Mouse (Mus musculus) forebrain, embryonic 16.5 days (tissue): ENCODE results near the gene Cblb. TPM values are rescaled to one million over a fixed set of nuclear protein-coding genes. Genes with fewer than 3 reads are reported as not detected.

Experiments
- ATAC-seq: fragments of 200-750 bp; cut with Nextera tagmentation; 2 replicates; pipeline ENCODE4 v1.8.0; 2017; ENCODE audit warnings: mild to moderate bottlenecking, moderate library complexity
- H3K27ac ChIP-seq: fragments of 300-500 bp; sonication (generic); 2 replicates; pipeline ENCODE4 v1.5.1; 2014; ENCODE audit warnings: low read length, control low read depth
- H3K27me3 ChIP-seq: fragments of 300-500 bp; sonication (generic); replicated peaks from 2 replicates; pipeline ENCODE4 v1.6.1; 2014; ENCODE audit warnings: low read length; ENCODE audit not compliant: control insufficient read depth, insufficient read depth
- H3K36me3 ChIP-seq: fragments of 300-500 bp; sonication (generic); 2 replicates; pipeline ENCODE4 v1.6.1; 2014; ENCODE audit not compliant: control insufficient read depth, insufficient read depth
- H3K4me1 ChIP-seq: fragments of 300-500 bp; sonication (generic); replicated peaks from 2 replicates; pipeline ENCODE4 v1.6.1; 2014; ENCODE audit warnings: low read length; ENCODE audit not compliant: control insufficient read depth, insufficient read depth
- H3K4me2 ChIP-seq: fragments of 300-500 bp; sonication (generic); 2 replicates; pipeline ENCODE4 v1.6.1; 2014; ENCODE audit warnings: mild to moderate bottlenecking, low read length, control low read depth
- H3K4me3 ChIP-seq: fragments of 300-500 bp; sonication (generic); replicated peaks from 2 replicates; pipeline ENCODE4 v1.5.1; 2014; ENCODE audit warnings: mild to moderate bottlenecking, low read length, control low read depth
- H3K9ac ChIP-seq: fragments of 300-500 bp; sonication (generic); replicated peaks from 2 replicates; pipeline ENCODE4 v1.6.1; 2014; ENCODE audit warnings: low read depth, low read length, control low read depth
- H3K9me3 ChIP-seq: fragments of 300-500 bp; sonication (generic); 2 replicates; pipeline ENCODE4 v1.6.1; 2016; ENCODE audit warnings: low read length; ENCODE audit not compliant: control insufficient read depth
- WGBS: fragments of 180-500 bp; shearing (Covaris S2); extraction: QIAGEN DNeasy Blood & Tissue Kit; methylation state at CpG from one replicate; pipeline ENCODE4 v1.1.7; 2014; 5-methylcytosine and 5-hydroxymethylcytosine counted together
- polyA plus RNA-seq: library from polyadenylated mRNA; unstranded; fragments of >200 nt; fragmentation: Nextera tagmentation; extraction: Ambion mirVana; gene quantifications from 2 replicates; pipeline ENCODE4 v1.2.1, GENCODE M21; 2015

Cblb gene
- polyA plus RNA-seq = 20.8 and 21.3 TPM in 2 replicates

DNA sequence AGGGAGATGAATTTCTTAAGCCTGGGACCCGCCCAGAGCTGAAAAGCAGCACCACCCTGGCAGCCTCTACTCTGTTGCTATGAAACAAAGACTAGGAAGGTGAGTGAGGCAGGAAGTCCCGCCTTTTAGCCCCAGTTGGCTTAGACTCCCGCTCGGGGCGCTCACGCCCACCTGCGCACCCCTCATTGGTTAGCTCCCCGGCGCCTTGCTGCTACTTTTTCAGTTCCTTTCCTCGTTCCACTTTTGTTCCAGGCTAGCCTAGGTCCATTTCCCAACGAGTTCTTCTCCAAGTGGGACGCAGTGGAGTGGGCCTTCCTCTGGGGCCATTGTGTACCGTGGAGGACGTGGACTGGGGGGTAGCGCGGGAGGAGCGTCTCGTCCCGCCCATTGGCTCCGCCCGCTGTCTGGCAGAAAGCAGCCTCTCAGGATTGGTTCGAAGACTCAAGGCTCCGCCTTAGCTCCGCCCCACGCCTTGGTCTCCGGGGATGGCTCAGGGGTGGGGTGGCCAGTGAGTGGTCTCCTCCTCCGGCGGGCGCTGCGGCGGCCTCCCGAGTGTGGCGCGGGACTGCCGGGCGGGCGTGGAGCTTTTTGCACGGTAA, at the start of gene Cblb:
Gene Cblb (plus strand): TSS at position 135 of the 599 bp plus-strand sequence.
- peak within 1 kb of the TSS; percentile 72 for H3K4me2 ChIP-seq
- no peaks in the 10 kb centered on the region for H3K27me3 ChIP-seq
- peaks cover 3% of the 10 kb centered on the region; the same call in 1 of the 2 replicates for H3K36me3 ChIP-seq
- H3K4me3 ChIP-seq = peak within 1 kb of the TSS; percentile 99
- peaks cover 40% of the 10 kb centered on the region for H3K4me1 ChIP-seq
- no peaks in the 10 kb centered on the region for H3K9me3 ChIP-seq
- peak; percentile 99 for ATAC-seq
- H3K9ac ChIP-seq = peak within 1 kb of the TSS; percentile 98
- peak within 1 kb of the TSS; percentile 98 for H3K27ac ChIP-seq
- under 1% methylated on average over 38 of the region's 38 CpGs for WGBS

DNA sequence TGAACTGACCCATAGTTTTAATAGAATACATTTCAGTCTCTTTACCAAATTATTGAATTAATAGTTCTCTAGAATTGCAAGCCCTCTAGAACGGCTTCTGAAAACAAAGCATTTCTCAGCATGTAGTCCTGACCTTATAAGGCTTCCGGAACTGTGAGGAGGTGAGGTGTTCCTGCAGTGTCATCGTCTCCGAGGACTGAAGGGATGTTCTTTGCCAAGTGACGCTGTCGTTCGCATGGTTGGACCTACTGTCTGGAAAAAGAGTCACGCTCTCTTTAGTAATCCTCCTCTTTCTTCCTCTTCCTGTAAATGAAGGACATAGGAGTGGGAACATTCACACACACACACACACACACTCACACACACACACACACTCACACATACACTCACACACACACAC, 45.6 kb upstream of the Cblb start:
- H3K27me3 ChIP-seq = no peaks in the 10 kb centered on the region
- H3K4me3 ChIP-seq = no peak overlapping the region
- H3K4me2 ChIP-seq = no peak overlapping the region
- no peak overlapping the region for H3K9ac ChIP-seq
- no peaks in the 10 kb centered on the region for H3K4me1 ChIP-seq
- no peaks in the 10 kb centered on the region for H3K36me3 ChIP-seq
- no peak overlapping the region for H3K27ac ChIP-seq
- WGBS = 55% methylated on average over 8 of the region's 8 CpGs
- no peak for ATAC-seq
- H3K9me3 ChIP-seq = no peaks in the 10 kb centered on the region

DNA sequence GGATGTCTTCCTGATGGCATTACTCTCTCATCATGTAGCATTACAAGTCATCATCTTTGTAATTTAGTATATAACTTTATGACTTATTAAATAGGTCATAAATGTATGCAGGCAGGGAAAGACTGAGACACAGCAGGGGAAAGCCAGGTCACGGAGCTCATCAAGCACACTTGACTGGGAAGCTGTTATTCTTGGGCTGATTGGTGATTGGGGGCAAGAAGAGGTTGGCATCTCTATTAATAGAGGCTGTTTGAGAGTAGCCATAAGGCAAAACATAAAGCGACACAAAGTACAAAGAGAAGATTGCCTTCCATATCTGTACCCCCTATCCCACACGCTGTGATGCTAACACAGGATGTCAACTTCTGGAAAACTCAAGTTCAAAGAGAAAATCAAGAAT, 44.8 kb upstream of the Cblb start:
- H3K4me3 ChIP-seq = no peak overlapping the region
- no peaks in the 10 kb centered on the region for H3K9me3 ChIP-seq
- no peaks in the 10 kb centered on the region for H3K27me3 ChIP-seq
- H3K27ac ChIP-seq = no peak overlapping the region
- H3K4me2 ChIP-seq = no peak overlapping the region
- no peak for ATAC-seq
- H3K36me3 ChIP-seq = no peaks in the 10 kb centered on the region
- 80% methylated on average over 3 of the region's 3 CpGs for WGBS
- no peaks in the 10 kb centered on the region for H3K4me1 ChIP-seq
- no peak overlapping the region for H3K9ac ChIP-seq

DNA sequence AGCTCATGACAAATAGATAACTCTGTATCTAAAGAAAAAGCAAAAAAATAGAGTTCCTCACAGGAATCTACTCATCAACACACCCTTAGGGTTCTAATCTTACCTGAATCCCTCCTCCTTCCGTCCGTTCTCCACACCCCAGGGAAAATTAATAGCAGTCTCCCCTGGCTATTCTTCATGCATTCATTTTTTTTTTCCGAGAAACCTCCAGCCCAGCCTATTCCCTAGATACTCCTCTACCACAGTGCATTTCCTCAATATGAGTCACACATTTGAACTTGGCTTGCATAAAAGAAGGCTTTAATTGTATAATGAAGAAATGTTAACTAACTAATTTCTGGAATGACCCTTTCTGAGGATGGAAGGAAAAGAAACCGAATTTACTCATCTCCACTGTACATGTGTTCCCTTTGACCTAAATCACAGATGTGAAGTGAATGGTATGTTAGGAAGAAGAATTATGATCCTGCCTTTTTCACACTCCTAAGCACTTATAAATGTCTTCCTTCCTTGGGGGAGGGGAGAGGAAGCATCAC, 43.9 kb upstream of the Cblb start:
- no peaks in the 10 kb centered on the region for H3K4me1 ChIP-seq
- no peak overlapping the region for H3K9ac ChIP-seq
- H3K4me2 ChIP-seq = no peak overlapping the region
- no peaks in the 10 kb centered on the region for H3K27me3 ChIP-seq
- H3K27ac ChIP-seq = no peak overlapping the region
- H3K4me3 ChIP-seq = no peak overlapping the region
- WGBS = 86% methylated on average over 4 of the region's 4 CpGs
- no peaks in the 10 kb centered on the region for H3K36me3 ChIP-seq
- no peaks in the 10 kb centered on the region for H3K9me3 ChIP-seq
- ATAC-seq = no peak

DNA sequence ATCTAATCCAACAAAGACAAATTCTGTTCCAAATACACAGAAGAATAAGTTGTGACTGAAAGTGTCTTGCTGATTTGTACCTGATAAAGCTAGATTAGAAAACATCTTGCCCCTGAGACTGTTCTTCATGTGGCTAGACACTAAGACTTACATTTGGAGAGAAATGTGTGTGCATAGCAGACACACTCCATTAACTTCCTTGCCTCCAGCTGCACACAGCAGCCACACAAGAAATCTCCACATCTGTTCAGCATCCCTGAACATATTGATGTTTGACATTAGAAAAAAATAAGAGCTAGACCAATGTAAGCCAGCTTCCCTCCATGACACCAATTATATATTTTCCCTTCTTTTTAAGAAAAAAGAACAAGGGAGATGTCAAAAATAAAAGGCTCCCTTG, 43.0 kb upstream of the Cblb start:
- Histone ChIP-seq H3K36me3 (no peaks in the 10 kb centered on the region), H3K27ac (no peak overlapping the region), H3K4me2 (no peak overlapping the region), H3K27me3 (no peaks in the 10 kb centered on the region), H3K9ac (no peak overlapping the region), H3K9me3 (no peaks in the 10 kb centered on the region), H3K4me3 (no peak overlapping the region), H3K4me1 (no peaks in the 10 kb centered on the region)
- no peak for ATAC-seq

DNA sequence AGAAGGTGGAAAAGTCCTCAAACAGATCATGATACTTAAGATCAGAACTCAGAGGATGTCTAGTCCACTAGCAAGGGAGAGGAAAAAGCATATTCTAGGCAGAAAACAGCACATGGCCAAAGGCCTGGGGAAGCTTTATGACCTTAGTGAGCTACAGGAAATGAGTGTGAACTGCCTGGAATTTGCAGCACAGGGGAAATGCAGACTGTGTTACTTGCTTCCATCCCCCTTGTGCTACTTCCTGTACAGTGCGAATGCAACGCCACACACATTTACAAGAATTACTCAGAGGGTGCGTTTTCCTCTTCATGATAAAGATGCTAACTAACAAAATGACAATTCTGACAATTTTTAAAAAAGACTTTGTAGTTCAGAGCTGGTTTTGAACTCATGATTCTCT, 41.8 kb upstream of the Cblb start:
- Histone ChIP-seq H3K4me2 (no peak overlapping the region), H3K9ac (no peak overlapping the region), H3K4me3 (no peak overlapping the region), H3K9me3 (no peaks in the 10 kb centered on the region), H3K4me1 (no peaks in the 10 kb centered on the region), H3K27me3 (no peaks in the 10 kb centered on the region), H3K36me3 (no peaks in the 10 kb centered on the region), H3K27ac (no peak overlapping the region)
- WGBS = 81% methylated on average over 3 of the region's 3 CpGs
- no peak for ATAC-seq

DNA sequence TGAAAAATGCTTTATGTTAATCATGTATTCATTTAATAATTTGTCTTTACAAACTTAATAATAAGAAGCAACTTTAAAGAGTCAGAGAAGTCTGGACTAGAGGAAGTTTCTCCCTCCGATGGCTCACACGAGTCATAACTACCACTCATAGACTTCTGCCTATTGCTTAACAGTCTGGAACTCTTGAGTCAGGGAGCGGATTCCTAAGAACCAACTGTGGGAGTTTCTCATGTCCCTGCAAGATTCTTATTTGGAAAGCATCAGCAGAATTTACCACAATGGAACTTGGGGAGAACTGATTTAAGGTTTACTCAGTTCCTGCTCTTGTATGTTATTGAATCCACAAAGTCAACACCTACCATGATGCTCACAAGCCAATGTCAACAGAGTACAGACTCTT, 31.0 kb upstream of the Cblb start:
- H3K27ac ChIP-seq = no peak overlapping the region

DNA sequence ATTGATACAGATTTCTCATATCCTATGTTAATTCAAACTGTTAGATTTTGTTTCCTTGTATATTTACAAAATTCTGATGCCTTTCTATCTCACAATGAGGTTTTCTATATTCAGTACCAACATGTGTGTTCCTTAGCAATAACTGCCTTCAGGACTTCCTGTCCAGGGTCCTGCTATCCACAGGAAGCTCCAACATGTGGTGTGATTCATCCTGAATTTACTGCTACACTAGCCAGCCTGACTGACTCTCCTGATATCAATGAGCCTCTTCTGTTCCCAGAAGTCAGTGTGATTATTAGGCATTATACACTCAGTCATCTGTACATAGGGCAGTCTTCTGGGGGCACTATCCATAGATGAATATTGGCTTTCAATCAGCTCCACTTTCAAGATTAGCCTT, 30.2 kb upstream of the Cblb start:
- Histone ChIP-seq H3K4me1 (no peaks in the 10 kb centered on the region), H3K27ac (no peak overlapping the region), H3K4me3 (no peak overlapping the region), H3K36me3 (no peaks in the 10 kb centered on the region), H3K27me3 (no peaks in the 10 kb centered on the region), H3K4me2 (no peak overlapping the region), H3K9ac (no peak overlapping the region), H3K9me3 (no peaks in the 10 kb centered on the region)
- no peak for ATAC-seq

More for the DNA sequence above, 31.0 kb upstream of the Cblb start:
- H3K27me3 ChIP-seq = no peaks in the 10 kb centered on the region
- H3K4me2 ChIP-seq = no peak overlapping the region
- H3K36me3 ChIP-seq = no peaks in the 10 kb centered on the region
- 92% methylated on average over 3 of the region's 3 CpGs for WGBS
- H3K4me3 ChIP-seq = no peak overlapping the region
- ATAC-seq = no peak
- no peaks in the 10 kb centered on the region for H3K9me3 ChIP-seq
- no peak overlapping the region for H3K9ac ChIP-seq
- no peaks in the 10 kb centered on the region for H3K4me1 ChIP-seq

DNA sequence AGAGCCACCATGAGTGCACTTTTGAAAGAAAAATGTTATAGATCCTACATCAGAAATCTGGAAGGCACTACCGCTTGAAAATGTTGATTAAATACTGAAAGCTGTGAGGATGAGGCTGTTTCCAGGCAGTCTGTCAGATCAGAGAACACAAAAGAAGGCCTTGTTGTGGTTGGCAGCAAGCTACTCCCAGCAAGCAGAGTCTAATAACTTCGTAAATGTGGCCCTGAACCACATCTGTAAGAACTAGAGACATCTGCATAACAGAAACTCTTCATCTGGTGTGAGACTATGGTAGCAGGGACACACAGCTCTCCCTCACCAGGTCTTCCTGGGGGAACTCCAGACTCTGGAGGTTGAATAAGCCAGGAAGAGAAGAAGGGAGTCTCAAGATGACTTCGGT, 24.0 kb upstream of the Cblb start:
- Histone ChIP-seq H3K4me3 (no peak overlapping the region), H3K9me3 (no peaks in the 10 kb centered on the region), H3K4me2 (no peak overlapping the region), H3K36me3 (no peaks in the 10 kb centered on the region), H3K27me3 (no peaks in the 10 kb centered on the region), H3K27ac (no peak overlapping the region), H3K9ac (no peak overlapping the region), H3K4me1 (no peaks in the 10 kb centered on the region)
- WGBS = 81% methylated on average over 3 of the region's 3 CpGs
- ATAC-seq = no peak

DNA sequence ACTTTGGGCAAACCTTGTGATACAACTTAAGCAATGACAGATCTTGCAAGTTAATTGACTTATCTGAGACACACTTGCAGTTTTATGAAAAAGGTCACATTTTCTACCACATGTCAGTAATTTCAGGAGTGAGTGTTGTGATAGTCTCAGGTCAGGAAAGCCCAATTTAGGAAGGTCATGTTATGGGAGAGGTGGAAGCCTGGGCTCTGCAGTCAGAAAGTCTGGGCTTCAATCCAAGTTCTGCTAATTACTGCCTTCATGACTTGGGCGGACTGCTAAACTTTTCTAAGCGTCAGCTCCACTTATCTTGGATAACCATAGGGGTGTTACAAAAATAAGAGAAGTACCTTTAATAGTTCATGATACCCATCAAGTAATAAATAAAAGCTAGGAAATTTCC, 22.6 kb upstream of the Cblb start:
- Histone ChIP-seq H3K27me3 (no peaks in the 10 kb centered on the region), H3K9ac (no peak overlapping the region), H3K4me1 (no peaks in the 10 kb centered on the region), H3K4me2 (no peak overlapping the region), H3K9me3 (no peaks in the 10 kb centered on the region), H3K36me3 (no peaks in the 10 kb centered on the region), H3K4me3 (no peak overlapping the region), H3K27ac (no peak overlapping the region)
- 19% methylated on average over 2 of the region's 2 CpGs for WGBS
- ATAC-seq = no peak
